Mouse (Mus musculus): ENCODE measurements at regions not wholly inside any gene's neighbourhood (a gene's known extent, or its start where the extent isn't known, plus 50 kb on each side); places are given as distances from the start of the nearest gene placed in this dataset.

DNA sequence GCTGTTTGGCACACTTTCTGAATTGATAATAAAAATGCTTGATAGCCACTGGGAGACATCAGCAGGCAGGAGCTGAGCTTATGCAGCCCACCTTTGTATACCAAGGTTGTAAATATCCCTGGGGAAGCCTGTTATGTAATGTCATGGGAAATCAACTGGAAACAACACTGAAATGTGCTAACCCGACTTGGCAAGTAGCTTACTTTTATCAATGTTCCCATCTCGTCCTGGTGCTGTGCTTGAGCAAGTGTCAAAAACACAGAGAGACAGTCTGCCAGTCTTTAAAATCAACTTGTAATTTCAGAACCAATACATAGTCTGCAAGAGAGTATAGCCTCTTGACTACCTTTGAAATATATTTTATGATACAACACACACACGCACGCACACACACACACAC, 391.7 kb upstream of the Fam241a start:
- no peak for TF ChIP-seq POLR2A (IDR thresholded peaks at IDR 0.05; ENCODE audit: low read depth, low read length)
- TF ChIP-seq CTCF (IDR thresholded peaks at IDR 0.05; ENCODE audit: extremely low read depth, insufficient read length, insufficient replicate concordance, low read depth, low read length): no peak

All from small intestine, adult 2 months (tissue).